Mouse (Mus musculus): ENCODE results near the gene Lrrc8e. TPM values are rescaled to one million over a fixed set of nuclear protein-coding genes. Genes with fewer than 3 reads are reported as not detected.

Gene Lrrc8e
- under 1 TPM in 1 of 2 experiments, not detected in 1; 0.07 TPM for total RNA-seq (2021)
- long read RNA-seq, experiment 1, partial matches to known transcripts = 0 of 1 reads
- long read RNA-seq, experiment 1, other reads (novel, unspliced or antisense) = 1 of 1 reads
- long read RNA-seq, experiment 2 = 0 reads

- no peak for DNase-seq (ENCODE audit: low spot score in 2 of 2)
These were observed at the start of gene Lrrc8e for GRCm38 (mm10) chr8:4226739-4227347. Lrrc8e (plus strand) TSS chr8:4226827.

- no peak for DNase-seq (ENCODE audit: low spot score in 2 of 2)
These were observed 43.2 kb upstream of the Lrrc8e start for GRCm38 (mm10) chr8:4183409-4183808.

GRCm38 (mm10) chr8:4186151-4186550 lies 40.5 kb upstream of the Lrrc8e start:
- DNase-seq (ENCODE audit: low spot score in 2 of 2) = no peak

GRCm38 (mm10) chr8:4188605-4189004 lies 38.0 kb upstream of the Lrrc8e start:
- DNase-seq (ENCODE audit: low spot score in 2 of 2) = no peak

GRCm38 (mm10) chr8:4189031-4189722 lies 37.5 kb upstream of the Lrrc8e start:
- DNase-seq (ENCODE audit: low spot score in 2 of 2) = no peak

- no peak for DNase-seq (ENCODE audit: low spot score in 2 of 2)
These were observed 34.3 kb upstream of the Lrrc8e start for GRCm38 (mm10) chr8:4192305-4192704.

- DNase-seq (ENCODE audit: low spot score in 2 of 2) = peak; percentile 75 to 83
These were observed 33.6 kb upstream of the Lrrc8e start for GRCm38 (mm10) chr8:4192807-4193587.

- DNase-seq (ENCODE audit: low spot score in 2 of 2) = no peak
These were observed 33.1 kb upstream of the Lrrc8e start for GRCm38 (mm10) chr8:4193588-4193894.

- DNase-seq (ENCODE audit: low spot score in 2 of 2) = no peak
These were observed 25.3 kb upstream of the Lrrc8e start for GRCm38 (mm10) chr8:4201321-4201720.

GRCm38 (mm10) chr8:4205246-4206123 lies 21.1 kb upstream of the Lrrc8e start:
- DNase-seq (ENCODE audit: low spot score in 2 of 2) = no peak

- no peak for DNase-seq (ENCODE audit: low spot score in 2 of 2)
These were observed 20.2 kb upstream of the Lrrc8e start for GRCm38 (mm10) chr8:4206182-4207015.

GRCm38 (mm10) chr8:4207016-4207350 lies 19.6 kb upstream of the Lrrc8e start:
- DNase-seq (ENCODE audit: low spot score in 2 of 2) = no peak

- DNase-seq (ENCODE audit: low spot score in 2 of 2) = no peak
These were observed 15.5 kb upstream of the Lrrc8e start for GRCm38 (mm10) chr8:4211097-4211496.

- DNase-seq (ENCODE audit: low spot score in 2 of 2) = no peak
These were observed 13.8 kb upstream of the Lrrc8e start for GRCm38 (mm10) chr8:4212809-4213209.

- DNase-seq (ENCODE audit: low spot score in 2 of 2) = no peak
These were observed 13.2 kb upstream of the Lrrc8e start for GRCm38 (mm10) chr8:4213210-4214005.

GRCm38 (mm10) chr8:4214006-4214980 lies 12.3 kb upstream of the Lrrc8e start:
- DNase-seq (ENCODE audit: low spot score in 2 of 2) = peak in 1 of 2 experiments; percentile 30

GRCm38 (mm10) chr8:4216296-4216695 lies 10.3 kb upstream of the Lrrc8e start:
- DNase-seq (ENCODE audit: low spot score in 2 of 2) = no peak

Measured in gastrocnemius, postnatal 4 days (tissue).